Mouse (Mus musculus) lung, postnatal 0 days (tissue): ENCODE results near the gene Ergic1.

Experiments
- CTCF ChIP-seq: IDR thresholded peaks from 2 replicates; pipeline ENCODE4 v1.5.1; 2016; ENCODE audit warnings: antibody characterized with exemption, mild to moderate bottlenecking
- EP300 ChIP-seq: IDR thresholded peaks from 2 replicates; pipeline ENCODE4 v1.6.1; 2016; ENCODE audit warnings: antibody characterized with exemption, mild to moderate bottlenecking, control low read depth

- TF ChIP-seq CTCF: no peak
- no peak for TF ChIP-seq EP300
Observed at GRCm38 (mm10) chr17:26633186-26633585, 71.9 kb downstream of the Ergic1 start.
